Mouse (Mus musculus): ENCODE measurements around the gene Scg3. TPM values are rescaled to one million over a fixed set of nuclear protein-coding genes. Genes with fewer than 3 reads are reported as not detected.
"Not testable (repeated sequence)": the region's sequence is repeated elsewhere in the genome, so short reads cannot be mapped to it uniquely, and the experiment has no call there.

The Scg3 gene
- polyA plus RNA-seq, 1 experiment: 0.38 TPM

DNA sequence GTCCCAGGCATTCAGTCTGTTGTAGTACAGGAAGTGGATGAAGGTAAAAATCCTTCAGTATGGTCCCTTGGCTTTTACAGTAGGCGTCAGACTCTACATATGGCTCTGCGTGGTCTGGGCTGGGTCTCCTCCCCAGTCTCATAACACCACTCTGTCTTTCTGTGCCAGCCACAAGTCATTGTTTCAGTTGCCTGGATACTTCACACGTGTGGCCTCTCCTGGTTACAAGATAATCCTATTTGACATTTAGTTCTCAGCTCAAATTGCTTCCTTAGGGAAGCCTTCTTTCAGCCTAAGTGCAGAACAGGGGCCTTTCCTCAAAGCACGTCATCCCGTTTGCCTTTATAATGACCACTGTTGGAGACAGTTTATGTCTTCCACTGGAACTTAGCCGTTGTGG is 11.1 kb downstream of the Scg3 start:
- TF ChIP-seq CTCF (IDR thresholded peaks at IDR 0.05; ENCODE audit: insufficient read depth, low read length) (no peak), POLR2A (IDR thresholded peaks at IDR 0.05; ENCODE audit: borderline replicate concordance, extremely low read depth, low read depth, low read length) (no peak)
- WGBS: 74% methylated on average over 6 of the region's 6 CpGs
- no peak overlapping the region for H3K4me3 ChIP-seq (replicated peaks; ENCODE audit: extremely low read depth, low read depth, low read length)

DNA sequence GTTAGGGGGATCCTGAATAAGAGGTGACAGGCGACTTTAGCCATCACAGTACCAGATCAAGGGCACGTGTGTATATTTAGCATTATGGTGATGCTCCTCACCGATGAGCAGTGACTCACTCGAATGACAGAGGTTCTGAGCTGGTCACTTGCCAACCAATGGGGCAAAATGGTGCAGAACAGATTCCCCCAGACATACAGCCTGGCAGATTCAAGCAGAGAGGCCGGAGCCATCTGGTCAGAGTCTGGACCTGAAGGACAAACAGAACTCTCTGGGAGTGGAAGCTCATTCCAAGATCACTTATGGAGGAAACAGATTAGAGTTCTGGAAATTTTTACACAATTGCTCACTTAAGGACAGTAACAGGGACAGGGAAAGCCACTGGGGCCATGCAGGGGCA is 17.2 kb downstream of the Scg3 start:
- WGBS: 43% methylated on average over 5 of the region's 5 CpGs
- DNase-seq: no peak
- no peak for TF ChIP-seq POLR2A (IDR thresholded peaks at IDR 0.05; ENCODE audit: borderline replicate concordance, extremely low read depth, low read depth, low read length)
- no peak for TF ChIP-seq CTCF (IDR thresholded peaks at IDR 0.05; ENCODE audit: insufficient read depth, low read length)
- Histone ChIP-seq H3K4me1 (ENCODE audit: control insufficient read depth, insufficient read depth, low read length) (peaks cover 6% of the 10 kb centered on the region), H3K4me3 (replicated peaks; ENCODE audit: extremely low read depth, low read depth, low read length) (no peak overlapping the region)

More for the DNA sequence above, 11.1 kb downstream of the Scg3 start:
- H3K4me1 ChIP-seq (ENCODE audit: control insufficient read depth, insufficient read depth, low read length): peaks cover 2% of the 10 kb centered on the region; the same call in 1 of the 2 replicates
- DNase-seq: no peak

DNA sequence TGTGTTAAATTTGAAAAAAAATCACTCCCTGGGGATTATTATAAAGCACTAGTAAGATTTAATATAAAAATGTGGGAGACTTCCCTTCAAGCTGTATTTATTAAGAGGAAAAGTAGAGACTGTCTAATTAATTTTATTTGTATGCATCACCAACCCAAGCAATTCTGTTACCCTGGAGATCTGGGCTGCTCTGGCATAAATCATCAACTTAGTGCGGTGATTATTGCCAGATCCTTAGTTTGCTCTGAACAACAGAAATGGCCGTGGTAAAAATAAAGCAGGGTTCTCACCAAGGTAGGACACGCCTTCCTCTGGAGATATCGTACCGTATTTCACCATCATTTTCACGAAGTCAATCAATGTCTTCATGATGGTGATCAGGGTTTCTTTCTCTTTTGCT is 18.5 kb downstream of the Scg3 start:
- H3K4me3 ChIP-seq (replicated peaks; ENCODE audit: extremely low read depth, low read depth, low read length): no peak overlapping the region
- DNase-seq: no peak
- H3K4me1 ChIP-seq (ENCODE audit: control insufficient read depth, insufficient read depth, low read length): peaks cover 6% of the 10 kb centered on the region
- TF ChIP-seq CTCF (IDR thresholded peaks at IDR 0.05; ENCODE audit: insufficient read depth, low read length) (no peak), POLR2A (IDR thresholded peaks at IDR 0.05; ENCODE audit: borderline replicate concordance, extremely low read depth, low read depth, low read length) (no peak)
- WGBS: 86% methylated on average over 6 of the region's 6 CpGs

DNA sequence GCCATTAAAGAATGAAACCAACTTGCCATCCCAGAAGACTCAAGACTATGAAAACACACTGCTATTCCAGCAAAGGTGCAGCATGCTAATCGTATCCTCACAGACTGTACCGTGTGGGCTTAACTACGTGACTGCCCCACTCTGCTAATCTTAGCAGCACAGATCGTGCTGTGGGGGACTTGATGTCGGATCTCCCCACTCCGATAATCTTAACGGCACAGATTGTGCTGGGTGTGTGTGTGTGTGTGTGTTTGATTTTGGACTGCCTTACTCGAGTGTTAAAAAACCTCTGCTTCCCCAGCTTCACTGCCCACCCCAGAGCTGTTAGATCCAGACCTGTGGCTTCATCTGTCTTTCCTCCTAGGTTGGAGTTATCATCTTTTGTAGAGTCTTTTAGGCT is 22.9 kb downstream of the Scg3 start:
- DNase-seq: no peak
- WGBS: 83% methylated on average over 8 of the region's 8 CpGs
- H3K4me3 ChIP-seq (replicated peaks; ENCODE audit: extremely low read depth, low read depth, low read length): no peak overlapping the region

DNA sequence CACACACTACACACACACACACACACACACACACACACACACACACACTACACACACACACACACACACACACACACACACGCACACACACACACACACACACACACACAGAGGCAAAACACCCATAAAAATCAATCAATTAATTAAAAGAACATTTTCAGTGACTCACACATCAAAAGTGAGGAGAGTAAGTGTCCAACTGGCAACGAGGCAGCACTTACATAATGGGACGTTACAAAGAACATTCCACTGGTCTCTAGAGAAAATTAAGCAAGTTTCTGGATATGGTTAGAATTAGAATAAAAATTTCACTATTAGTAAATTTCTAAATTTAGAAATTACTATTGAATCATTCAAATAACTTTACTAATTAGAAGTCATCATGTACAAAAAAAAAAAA is 27.4 kb downstream of the Scg3 start:
- H3K4me1 ChIP-seq (ENCODE audit: control insufficient read depth, insufficient read depth, low read length); H3K4me3 ChIP-seq (replicated peaks; ENCODE audit: extremely low read depth, low read depth, low read length); DNase-seq: not testable (repeated sequence)
- 63% methylated on average over 3 of the region's 3 CpGs for WGBS

More for the DNA sequence above, 22.9 kb downstream of the Scg3 start:
- TF ChIP-seq CTCF (IDR thresholded peaks at IDR 0.05; ENCODE audit: insufficient read depth, low read length): no peak
- TF ChIP-seq POLR2A (IDR thresholded peaks at IDR 0.05; ENCODE audit: borderline replicate concordance, extremely low read depth, low read depth, low read length): no peak
- H3K4me1 ChIP-seq (ENCODE audit: control insufficient read depth, insufficient read depth, low read length): no peaks in the 10 kb centered on the region

DNA sequence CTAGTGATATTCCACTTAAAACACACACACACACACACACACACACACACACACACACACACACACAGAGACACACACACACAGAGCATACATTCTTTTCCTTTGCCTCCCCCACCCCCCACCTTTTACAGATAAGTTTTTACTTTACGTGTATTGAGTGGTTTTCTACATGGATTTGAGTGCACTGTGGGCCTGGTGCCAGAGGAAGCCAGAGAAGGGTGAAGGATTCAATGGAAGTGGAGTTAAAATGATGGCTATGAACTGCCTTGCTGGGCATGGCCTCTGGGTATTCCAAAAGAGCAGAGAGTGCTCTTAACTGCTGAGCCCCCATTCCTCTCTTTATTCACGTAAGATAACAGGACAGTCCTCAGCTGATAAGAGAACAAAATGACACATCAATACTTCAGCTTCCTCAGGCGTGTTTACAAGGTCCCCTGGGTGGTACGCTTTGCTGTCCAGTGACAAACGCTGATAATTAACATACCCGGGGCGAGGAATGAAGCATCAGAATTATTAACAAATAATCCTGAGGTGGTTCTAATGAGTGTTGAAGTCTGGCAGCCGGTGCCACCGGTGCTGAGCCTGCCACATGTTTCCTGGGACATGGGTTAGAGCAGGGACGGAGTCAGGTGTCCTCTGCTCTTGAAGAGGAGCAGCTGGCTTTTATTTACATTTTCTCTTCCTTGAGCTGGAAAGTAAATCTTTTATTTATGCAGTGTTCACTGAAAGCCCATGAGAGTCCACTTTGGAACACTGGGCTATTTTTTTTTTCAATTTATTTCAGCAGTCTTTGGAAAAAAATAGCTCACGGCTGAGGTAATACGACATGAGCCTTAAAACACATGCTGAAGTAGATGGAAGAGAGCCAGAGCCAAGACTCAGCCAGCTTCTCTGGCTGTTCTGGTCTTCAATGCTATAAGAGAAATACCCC is 29.6 kb downstream of the Scg3 start:
- no peak for DNase-seq

DNA sequence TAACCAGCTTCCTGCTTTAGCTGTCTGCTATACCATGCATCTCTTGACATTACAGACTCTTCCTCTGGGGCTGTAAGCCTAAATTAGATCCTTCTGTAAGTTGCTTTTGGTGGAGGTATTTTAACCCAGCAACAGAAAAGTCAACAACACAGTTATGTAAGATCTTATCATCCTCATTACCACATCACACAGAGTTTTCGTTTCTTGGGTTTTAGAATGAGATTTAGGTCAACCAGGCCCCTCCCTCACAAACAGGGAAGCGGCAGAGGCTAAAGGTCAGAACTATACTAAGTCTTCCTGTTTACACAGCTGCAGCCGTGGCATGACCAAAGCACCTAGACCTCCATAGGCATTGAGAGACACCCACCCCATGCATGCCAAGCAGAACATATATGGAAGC is 38.5 kb downstream of the Scg3 start:
- DNase-seq: no peak
- no peaks in the 10 kb centered on the region for H3K4me1 ChIP-seq (ENCODE audit: control insufficient read depth, insufficient read depth, low read length)
- WGBS: 18% methylated on average over 3 of the region's 3 CpGs
- H3K4me3 ChIP-seq (replicated peaks; ENCODE audit: extremely low read depth, low read depth, low read length): no peak overlapping the region
- no peak for TF ChIP-seq CTCF (IDR thresholded peaks at IDR 0.05; ENCODE audit: insufficient read depth, low read length)
- no peak for TF ChIP-seq POLR2A (IDR thresholded peaks at IDR 0.05; ENCODE audit: borderline replicate concordance, extremely low read depth, low read depth, low read length)

More for the DNA sequence above, 29.6 kb downstream of the Scg3 start:
- TF ChIP-seq CTCF (IDR thresholded peaks at IDR 0.05; ENCODE audit: insufficient read depth, low read length) (no peak), POLR2A (IDR thresholded peaks at IDR 0.05; ENCODE audit: borderline replicate concordance, extremely low read depth, low read depth, low read length) (no peak)
- WGBS: 16% methylated on average over 12 of the region's 12 CpGs
- Histone ChIP-seq H3K4me3 (replicated peaks; ENCODE audit: extremely low read depth, low read depth, low read length) (no peak overlapping the region), H3K4me1 (ENCODE audit: control insufficient read depth, insufficient read depth, low read length) (0 out of 2 replicates have a peak, but pooled peaks cover 2% of the 10 kb centered on the region)

DNA sequence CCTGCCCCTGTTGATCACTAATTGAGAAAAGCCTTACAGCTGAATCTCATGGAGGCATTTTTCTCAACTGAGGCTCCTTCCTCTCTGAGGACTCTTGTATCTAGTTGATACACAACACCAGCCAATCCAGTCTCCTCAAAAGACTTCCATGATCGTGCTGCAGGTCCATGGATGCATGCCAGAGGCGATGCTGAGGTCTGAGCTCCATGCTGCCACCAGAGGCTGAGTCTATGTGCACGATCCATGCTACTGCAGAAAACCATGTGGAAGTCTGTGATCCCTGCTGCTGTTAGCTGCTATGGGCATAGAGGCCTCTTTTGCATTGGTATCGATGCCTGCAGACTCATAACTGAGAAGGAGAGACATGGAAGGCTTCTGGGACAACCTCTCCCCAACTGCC is 49.6 kb downstream of the Scg3 start:
- H3K4me1 ChIP-seq (ENCODE audit: control insufficient read depth, insufficient read depth, low read length): peaks cover 14% of the 10 kb centered on the region
- WGBS: 78% methylated on average over 4 of the region's 4 CpGs
- TF ChIP-seq CTCF (IDR thresholded peaks at IDR 0.05; ENCODE audit: insufficient read depth, low read length) (no peak), POLR2A (IDR thresholded peaks at IDR 0.05; ENCODE audit: borderline replicate concordance, extremely low read depth, low read depth, low read length) (no peak)
- no peak overlapping the region for H3K4me3 ChIP-seq (replicated peaks; ENCODE audit: extremely low read depth, low read depth, low read length)
- DNase-seq: no peak

DNA sequence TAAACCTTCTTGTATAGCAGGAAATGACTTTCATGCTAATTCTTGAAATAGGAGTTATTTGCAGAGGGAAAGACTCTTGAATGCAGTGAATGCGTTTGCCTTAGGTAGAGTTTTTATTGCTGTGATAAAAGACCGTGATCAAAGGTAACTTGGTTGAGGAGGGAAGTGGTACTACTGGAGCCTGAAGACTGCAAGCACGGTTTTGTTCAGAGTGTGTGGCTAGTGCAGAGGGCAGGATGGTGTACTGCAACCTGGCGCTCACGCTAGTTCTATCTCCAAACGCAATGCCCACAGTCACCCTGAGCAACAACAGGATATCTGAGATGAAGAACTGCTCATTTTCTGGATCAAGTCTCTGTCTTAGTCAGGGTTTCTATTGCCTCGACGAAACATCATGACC is 50.3 kb downstream of the Scg3 start:
- WGBS: 90% methylated on average over 8 of the region's 8 CpGs
- TF ChIP-seq CTCF (IDR thresholded peaks at IDR 0.05; ENCODE audit: insufficient read depth, low read length): no peak
- TF ChIP-seq POLR2A (IDR thresholded peaks at IDR 0.05; ENCODE audit: borderline replicate concordance, extremely low read depth, low read depth, low read length): no peak
- no peak overlapping the region for H3K4me3 ChIP-seq (replicated peaks; ENCODE audit: extremely low read depth, low read depth, low read length)
- no peak for DNase-seq
- peaks cover 15% of the 10 kb centered on the region for H3K4me1 ChIP-seq (ENCODE audit: control insufficient read depth, insufficient read depth, low read length)

DNA sequence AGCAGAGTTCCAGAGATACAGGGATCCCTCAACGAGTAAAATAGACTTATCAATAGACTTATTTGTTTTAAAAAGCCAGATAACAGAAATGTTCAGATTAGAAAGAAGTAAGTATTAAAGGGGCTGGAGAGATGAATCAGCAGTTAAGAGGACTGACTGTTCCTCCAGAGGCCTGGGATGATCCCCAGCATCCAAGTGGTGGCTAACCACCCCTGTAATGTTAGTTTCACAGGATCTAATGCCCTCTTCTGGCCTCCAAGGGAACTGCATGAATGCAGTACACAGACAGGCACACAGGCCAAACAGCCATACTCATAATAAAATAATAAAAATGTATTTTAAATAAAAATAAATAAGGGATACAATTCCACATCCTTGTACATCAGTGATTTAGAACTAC is 51.0 kb downstream of the Scg3 start:
- DNase-seq: no peak
- no peak overlapping the region for H3K4me3 ChIP-seq (replicated peaks; ENCODE audit: extremely low read depth, low read depth, low read length)
- peak; percentile 23; the same call in 1 of the 2 replicates for TF ChIP-seq CTCF (IDR thresholded peaks at IDR 0.05; ENCODE audit: insufficient read depth, low read length)
- TF ChIP-seq POLR2A (IDR thresholded peaks at IDR 0.05; ENCODE audit: borderline replicate concordance, extremely low read depth, low read depth, low read length): no peak

More for the DNA sequence above, 51.0 kb downstream of the Scg3 start:
- WGBS: 50% methylated on average over 1 of the region's 1 CpGs
- peaks cover 15% of the 10 kb centered on the region for H3K4me1 ChIP-seq (ENCODE audit: control insufficient read depth, insufficient read depth, low read length)

Measured in lung, adult 2 months (tissue).